Mouse (Mus musculus) thymus, postnatal 14 days (tissue): ENCODE measurements around the gene Dock2.
A peak's percentile ranks its signal among the peaks of the same experiment; 100 is the strongest.

Experiments used
- DNase-seq: peaks from one replicate; pipeline ENCODE4 v3.0.0; 2021

The Dock2 gene

DNA sequence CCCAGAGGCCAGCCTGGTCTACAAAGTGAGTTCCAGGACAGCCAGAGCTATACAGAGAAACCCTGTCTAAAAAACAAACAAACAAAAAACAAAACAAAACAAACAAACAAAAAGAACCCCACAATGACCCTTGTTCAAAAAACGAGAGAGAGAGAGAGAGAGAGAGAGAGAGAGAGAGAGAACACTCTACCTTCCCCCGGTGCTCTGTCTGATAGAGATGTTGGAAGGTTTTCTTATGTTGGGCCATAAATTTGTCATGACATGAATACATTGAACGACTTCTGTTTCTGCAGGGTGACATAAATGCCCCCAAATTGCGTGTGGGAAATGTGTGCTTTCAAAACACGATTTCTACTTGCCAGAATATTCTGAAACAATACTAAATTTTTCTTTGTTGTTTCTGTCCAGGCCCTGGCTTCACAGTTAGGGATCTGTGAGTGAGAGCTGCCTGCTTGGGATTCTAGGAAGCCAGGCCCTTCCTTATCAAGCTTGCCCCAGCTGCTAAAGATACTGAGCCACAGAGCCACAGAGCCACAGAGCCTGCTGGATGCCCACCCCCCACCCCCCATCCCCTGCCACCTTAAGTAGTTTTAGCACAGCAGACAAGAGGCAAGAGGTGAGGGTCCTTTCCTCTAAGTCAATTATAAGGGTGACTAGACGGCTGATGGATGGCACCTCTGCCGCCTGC is 451.2 kb downstream of the Dock2 start:
- DNase-seq: no peak

DNA sequence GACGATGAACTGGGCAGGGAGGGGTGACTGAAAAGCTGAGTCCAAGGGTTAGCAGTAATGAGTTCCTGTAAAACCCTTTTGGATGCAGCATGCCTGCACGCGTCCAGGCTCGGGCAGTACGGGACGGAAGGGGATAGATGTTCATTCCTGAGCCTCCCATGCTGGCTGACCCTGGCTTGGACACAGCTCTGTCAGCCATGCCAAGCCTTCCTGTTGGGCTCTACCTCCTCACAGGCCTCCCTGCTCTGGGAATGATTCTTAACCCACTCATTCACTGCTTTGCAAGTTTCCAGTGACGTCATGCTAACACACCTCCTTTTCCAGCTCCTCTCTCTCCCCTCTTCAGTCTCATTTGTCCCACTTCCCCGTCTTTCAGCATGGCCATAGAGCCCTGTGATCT is 460.0 kb downstream of the Dock2 start:
- no peak for DNase-seq

DNA sequence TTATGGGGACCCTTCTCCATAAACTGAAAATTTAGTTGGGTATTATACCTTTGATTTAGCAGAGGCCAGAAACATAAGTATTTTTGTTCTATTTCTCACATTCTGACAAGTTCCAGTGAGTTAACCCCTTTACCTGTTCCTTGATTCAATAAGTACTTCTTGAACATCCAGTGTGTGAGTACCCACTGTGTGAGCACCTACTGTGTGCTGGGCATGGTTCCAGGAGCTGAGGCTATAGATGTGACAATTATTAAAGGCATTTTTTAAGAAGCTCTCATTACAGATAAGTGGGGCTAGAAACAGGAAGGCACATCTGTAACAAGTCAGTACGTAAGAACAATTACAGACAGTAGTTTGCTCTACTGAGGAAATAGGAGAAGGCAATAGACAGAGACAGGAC is 464.4 kb downstream of the Dock2 start:
- DNase-seq: no peak

DNA sequence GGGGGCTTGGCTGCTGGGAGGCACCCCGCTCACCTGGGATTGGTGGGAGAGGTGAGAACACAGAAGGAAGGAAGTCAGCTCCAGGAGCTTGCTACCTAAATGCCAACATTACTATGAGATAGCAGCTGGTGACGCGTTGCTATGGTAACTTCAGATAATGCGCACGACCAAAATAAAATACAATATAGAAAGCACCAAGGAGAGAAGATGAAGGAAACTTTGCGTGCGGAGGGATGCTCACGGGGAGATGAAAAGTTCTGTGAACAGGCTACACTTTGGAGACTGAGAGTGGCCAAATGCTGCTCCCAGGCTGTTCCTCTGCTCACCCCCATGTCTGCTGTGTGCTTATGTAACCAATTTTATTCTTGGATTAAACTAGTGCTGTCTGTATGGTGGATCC is 466.7 kb downstream of the Dock2 start:
- no peak for DNase-seq

DNA sequence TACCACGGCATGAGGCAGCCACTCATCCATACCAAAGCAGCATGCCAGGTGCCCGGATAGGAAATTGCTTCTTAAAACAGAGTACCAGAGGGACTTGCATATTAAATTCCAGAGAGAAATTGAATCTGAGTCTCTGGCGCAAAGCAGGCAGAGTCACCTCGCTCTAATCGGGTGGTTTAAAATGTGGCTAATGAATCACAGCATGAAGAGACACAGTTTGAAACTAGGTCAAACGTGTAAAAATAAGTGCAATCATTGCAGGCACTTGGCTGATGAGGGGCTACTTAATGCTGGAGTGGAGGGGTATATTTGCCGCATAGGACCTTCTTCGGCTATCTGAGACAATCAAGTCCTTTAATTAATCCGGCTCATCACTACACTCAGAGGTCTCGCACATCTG is 467.5 kb downstream of the Dock2 start:
- no peak for DNase-seq

DNA sequence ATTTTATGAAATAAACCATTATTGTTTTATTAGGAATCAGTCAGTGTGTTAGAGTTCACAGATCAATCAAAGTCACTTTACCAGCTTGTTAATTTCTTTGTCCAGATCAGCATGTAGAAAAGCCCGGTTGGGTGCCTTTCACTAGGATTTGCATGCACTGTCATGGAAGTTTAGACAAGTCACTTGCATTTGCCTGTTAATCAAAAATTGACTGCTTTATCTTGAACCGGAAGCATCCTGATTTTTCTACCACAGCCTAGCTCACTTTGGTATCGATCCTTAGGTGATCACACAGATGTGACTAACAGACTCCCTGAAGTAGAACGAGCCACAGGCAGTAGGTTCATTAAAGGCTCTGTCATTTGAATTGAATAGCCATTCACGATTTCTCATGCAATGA is 468.3 kb downstream of the Dock2 start:
- no peak for DNase-seq

DNA sequence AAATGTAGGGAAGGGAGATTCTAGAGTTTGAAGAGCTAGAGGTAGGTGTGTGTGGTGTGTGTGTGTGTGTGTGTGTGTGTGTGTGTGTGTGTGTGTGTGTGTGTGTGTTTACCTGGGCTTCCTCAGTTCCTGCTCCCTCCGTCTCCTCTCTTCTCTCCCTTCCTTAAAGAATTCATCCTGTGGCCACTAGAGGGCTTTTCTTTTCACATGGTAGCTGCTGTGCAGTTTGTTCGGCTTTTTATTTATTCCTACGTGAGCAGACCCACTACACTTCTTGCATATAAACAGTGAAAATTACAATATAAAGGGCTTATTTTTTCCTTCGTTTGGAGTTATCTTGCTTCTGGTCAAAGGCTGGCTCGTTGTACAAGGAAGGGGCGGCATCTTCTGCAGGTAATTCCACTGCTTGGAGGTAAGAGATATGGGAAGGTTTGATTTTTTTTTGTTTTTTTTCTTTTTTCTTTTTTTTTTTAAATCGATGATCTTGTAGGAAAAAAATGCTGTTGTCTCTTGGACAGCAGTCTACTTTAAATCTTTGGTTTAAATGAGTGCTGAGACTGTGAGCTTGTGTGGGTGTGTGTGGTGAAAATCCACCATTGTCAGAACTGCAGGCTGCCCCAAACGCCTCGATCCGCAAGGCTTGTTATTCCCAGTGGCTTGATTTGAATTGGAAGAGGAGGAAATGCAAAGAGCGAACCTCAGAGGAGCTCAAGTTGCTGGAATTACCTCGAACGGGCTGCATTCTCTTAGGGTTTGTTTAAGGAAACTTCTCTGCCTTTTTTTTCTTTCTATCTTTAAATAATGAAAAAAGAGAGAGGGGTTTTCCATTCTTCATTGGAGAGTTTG is 468.9 kb downstream of the Dock2 start, which contains the start of gene Fam196b:
Gene Fam196b, plus strand, starts transcription at position 289 of the 846 bp plus-strand sequence.
- DNase-seq: peak; percentile 30

DNA sequence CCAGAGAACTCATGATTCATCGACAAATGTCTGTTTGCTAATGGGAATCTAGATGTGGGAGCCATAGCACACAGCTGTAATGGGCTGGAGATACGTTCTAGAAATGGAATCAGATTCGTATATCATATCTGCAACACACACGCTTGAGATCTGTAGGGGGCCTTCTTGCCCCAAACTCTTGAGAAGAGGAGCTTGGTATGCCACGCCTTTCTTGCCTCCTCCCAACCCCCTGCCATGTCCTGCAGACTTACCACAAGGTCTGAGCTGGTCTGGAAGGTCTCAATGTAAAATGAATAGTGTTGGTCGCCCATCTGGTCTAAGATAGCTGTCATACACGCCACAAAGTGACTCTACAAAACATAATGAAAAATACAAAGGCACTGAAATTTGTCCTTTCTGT is 471.5 kb downstream of the Dock2 start:
- no peak for DNase-seq

DNA sequence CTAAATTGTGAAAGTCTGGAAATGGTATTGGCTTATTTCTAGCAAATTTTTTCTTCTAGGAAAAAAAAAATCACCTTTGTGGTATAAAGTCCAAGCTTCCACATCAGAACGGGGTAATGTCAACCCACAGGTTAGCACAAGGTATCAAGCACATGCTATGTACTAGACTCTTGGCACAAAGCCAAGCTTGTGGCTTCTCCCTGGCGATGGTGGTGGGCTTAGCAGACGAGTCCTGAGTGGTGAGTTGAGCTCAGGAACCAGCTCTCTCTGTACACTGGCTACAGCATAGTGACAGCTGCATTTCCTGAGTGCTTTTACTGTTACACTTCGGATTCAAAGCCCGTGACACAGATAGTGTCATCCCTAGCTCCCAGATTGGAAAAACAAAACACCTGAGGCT is 472.0 kb downstream of the Dock2 start:
- no peak for DNase-seq

DNA sequence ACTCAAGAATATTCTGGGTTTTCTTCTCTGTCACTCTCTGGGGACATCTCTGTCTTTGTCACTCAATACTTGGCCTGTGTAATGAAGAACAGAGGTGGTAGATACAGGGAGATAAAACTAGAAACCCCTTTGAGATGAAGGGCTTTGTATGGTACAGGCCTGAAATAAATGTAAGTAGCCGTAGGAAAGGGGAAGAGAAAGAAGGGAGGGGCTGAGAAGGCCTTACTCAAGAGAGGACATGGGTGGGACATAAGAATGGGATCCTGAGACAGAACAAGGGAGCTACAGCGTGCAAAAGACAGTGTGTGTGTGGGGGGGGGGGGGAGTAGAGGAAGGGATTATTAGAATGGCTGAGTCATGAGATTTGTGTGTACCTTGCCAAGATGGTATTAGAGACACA is 474.3 kb downstream of the Dock2 start:
- DNase-seq: no peak

DNA sequence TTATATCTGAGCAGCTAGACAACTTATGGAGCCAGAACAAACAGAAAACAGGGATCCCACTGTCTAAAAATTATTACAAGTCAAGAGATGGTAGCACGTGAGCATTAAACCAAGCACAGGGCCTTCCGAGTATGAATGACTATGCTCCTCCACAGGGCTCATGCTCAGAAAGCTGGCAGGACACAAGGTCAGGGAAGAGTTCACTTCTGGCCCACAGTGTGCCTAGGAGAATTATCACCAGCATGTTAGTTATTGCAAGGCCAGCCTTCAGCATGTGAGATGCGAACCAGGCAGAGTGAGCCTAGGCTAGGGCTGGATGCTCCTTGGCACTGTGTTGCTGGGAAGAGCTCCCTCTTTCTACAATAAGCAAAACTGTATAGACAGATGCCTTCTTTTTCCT is 475.0 kb downstream of the Dock2 start:
- no peak for DNase-seq

DNA sequence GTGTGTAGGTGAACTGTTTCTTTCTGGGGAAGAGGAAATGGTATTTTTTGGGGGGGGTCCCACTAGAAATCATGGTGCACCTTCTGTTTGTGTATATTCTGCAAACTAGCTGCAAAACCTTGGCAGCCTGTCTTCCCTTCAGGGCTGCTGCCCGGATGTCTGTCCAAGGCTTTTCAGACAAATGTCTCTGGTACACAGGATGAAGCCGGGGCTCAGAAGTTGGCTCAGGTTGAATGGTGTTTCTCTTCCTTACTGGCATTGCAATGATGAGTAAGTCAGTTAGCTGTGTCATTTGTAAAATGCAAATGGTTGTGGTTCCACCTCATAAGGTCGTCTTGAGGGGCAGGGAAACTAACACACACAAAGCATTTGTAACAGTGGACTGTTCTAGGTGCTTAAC is 477.5 kb downstream of the Dock2 start:
- DNase-seq: no peak

DNA sequence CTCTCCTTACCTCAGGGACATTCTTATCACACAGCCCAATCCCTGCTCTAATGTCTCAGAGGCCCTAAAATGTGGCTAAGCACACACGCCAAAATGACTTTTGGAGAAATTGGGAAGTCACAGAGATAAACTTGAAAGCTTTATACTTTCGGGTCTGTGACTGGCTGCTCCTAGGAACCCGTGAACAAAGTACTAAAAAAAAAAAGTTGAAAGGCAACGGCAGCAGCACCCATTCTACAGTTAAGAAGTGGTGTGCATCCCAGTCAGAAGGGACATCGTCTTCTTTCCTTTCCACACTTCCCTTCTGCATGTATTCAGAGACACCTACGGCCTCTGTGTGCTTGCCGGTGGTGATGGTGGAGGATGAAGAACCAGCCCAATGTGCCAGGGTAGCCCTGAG is 483.6 kb downstream of the Dock2 start:
- DNase-seq: no peak

DNA sequence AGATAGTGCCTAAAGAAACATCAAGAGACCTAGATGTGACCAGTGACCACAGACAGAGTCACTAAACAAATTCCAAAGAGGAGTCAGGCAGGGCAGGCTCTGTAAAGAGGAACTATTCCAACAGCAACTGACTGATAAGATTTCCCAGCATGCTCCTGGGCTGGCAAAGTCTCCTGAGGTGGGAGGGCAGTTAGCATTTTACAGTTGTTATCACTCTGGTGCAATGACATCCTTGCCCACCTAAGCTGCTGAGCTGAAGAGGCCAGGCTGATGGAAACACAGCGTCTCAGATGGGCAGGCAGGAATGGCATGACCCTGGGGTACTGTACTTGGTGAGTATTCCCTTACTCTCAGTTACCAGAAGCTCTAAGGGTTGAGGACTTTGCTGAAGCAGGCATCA is 484.1 kb downstream of the Dock2 start:
- no peak for DNase-seq

DNA sequence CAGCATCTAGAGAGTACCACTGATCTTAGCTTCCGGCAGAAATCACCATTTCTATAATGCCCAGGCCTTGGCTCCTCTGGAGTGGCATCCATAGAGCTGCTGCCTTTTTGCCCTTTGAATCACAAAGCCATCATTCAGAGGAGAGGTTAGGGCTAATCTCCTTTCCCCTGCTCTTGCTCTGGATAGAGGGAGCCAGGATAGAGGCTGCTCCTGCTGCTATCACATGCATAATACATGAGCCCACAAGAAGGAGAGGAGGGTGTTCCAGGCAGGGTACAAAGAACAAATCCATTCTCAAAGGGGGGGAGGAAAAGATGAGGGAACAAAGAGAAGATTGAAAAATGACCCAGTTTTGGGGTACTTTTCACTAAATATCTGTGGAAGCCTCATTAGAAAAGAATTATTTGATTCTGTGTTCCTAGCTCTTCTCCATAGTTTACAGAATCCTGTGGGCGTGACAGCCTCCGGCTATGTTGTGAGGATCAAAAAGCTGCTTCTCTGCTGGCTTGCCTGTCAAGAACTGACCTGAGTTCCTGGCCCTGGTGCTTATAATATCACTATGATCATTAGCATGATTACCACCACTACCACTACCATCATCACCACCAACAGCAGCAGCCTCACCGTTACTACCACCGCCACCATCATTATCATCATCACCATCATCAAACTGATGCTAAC is 485.9 kb downstream of the Dock2 start:
- DNase-seq: no peak

DNA sequence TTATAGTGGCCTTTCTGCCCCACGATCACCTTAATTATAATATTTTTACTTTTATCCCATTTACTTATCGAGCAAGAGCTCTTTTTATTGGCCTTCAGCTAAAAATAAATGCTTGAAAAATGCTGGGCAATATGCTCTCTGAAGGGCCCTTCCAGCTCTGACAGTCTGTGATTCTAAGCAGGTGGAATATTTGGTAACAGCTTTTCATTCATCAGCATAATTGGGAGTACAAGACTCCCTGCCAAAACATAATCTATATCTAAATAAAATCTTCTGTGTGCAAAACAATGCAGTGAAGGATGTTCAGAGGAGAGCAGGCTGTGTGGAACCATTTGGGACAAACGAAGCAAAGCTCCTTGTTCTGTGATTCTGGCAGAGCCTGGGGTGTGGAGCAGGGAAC is 492.4 kb downstream of the Dock2 start:
- DNase-seq: no peak

DNA sequence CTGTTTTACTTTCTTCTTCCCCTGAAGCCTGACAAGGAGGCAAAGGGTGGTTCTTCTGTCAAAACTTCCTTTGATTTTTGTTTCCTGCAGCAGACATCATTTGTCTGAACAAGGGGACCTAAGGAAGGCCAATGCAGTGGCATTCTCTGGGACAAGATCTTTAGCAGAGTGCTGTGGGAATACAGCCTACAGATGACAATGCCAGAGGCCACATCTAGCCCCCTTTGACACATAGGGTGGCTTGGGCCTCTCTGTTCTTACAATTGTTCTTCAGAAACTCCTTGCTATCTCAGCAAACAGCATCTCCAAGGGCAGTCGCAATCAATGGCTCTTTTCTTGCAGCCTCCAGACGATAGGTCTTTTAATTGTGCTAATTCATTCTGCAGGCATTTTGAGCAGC is 493.0 kb downstream of the Dock2 start:
- DNase-seq: no peak

DNA sequence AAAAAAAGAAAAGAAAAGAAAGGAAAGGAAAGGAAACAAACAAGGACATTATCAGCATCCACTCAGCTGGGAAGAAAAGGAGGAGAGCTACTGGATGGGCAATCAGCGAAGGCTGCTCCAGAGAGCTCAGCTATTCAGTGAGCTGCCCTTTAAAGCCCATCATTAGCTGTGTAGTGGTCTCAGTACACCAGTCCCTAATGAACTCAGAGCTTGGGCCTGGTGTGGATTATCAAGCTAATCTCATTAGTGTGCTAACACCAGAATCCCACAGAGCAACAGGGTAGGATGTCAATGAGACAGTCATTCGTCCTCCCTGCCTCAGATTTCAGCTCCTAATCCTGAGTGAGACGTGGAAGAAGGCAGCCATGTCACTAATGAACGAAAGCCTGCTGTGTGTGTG is 493.4 kb downstream of the Dock2 start:
- no peak for DNase-seq

DNA sequence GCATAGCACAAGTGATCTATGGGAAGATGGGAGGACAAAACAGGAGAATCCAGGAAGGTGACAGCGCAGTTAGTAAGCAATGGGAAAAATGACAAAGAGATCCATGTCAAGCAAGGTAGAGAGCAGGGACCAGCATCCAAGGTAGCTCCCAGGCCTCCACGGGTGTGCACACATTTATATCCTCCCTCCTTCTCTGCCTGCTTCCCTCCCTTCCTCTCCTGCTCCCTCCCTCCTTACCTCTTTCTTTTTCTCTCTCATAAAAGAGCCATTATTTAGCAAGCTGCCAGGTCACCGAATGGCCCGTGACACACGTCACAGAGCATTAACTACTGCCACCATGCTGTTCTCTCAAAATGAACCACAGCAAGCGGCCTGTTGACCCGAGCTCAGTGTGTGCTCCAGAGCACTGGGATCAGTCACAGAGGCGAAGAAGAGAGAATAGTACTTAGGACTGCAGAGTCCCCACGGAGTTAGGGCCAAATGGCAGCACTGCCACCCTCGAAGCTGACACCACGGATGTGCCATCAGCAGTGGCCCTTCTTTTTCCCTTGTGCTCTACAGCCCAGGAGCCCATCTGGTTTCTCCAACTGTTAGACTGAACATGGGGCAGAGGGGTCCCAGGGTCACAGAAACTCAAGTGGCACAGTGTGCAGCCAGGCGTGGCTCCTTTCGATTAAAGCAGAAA is 499.4 kb downstream of the Dock2 start:
- no peak for DNase-seq

DNA sequence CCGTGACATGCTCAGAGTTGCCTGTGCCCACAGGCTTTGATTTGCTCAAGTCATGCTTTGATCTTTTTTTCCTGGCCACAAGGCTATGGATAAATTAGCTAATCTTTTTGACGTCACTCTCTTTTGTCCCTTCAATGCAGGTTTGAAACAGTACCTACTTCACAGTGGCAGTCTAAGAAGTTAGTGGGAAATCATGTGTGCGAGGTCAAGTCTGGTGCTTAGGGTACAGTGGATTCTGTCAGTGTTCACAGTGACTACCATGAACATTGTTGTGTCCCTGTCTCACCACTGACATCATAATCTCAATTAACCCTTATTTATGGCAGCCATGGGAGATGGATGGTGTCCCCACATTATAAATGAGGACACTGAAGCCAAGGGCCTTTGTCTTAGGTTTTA is 506.6 kb downstream of the Dock2 start:
- DNase-seq: no peak

DNA sequence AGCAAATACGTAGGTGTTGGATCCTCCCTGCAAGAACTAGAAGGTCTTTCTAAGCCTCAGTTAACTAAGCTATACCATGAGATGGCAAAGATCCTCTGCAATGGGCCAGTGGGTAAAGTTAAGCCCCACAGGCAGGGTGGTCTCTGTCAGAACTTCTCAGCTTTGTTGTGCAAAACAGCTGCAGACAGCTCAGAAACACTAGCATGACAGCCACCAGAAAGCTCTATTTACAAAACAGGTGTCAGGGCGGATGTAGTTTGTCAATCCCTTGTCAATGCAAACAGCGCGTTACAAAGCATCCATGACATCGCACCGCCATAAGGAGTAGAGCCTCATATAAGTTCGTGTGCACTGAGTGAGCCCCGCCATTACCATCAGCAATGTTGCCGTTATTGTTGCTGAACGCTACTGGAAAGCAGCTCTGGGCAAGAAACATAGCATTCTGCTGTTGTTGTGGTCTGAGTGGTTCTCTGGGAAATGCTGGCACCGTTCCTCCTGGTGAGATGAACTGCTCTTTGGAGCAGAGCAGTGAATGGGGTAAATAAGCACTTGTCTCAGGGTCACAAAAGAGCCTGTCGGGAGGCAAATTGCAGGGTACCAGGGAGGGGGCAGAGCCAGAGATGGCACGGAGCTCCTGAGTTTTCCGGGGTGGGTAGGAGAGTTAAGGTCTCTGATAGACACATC is 507.2 kb downstream of the Dock2 start:
- DNase-seq: no peak

DNA sequence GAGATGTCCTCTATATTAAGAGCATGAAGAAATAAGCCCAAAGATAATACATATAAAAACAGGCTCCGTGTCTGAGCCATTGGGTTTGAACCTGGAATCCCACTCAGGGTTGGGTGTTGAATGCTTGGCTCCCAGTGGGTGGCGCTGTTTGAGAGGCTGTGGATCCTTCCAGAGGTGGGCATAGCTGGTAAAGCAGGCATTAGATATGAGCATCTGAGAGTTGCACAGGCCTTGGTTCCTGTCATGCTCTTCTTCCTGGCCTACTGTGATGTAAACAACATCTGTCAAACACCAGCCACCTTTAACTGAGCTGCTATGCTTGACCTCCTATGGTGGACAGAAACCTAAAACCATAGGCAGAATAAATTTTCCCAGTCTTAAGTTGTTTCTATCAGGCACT is 507.8 kb downstream of the Dock2 start:
- peak; percentile 21 for DNase-seq

DNA sequence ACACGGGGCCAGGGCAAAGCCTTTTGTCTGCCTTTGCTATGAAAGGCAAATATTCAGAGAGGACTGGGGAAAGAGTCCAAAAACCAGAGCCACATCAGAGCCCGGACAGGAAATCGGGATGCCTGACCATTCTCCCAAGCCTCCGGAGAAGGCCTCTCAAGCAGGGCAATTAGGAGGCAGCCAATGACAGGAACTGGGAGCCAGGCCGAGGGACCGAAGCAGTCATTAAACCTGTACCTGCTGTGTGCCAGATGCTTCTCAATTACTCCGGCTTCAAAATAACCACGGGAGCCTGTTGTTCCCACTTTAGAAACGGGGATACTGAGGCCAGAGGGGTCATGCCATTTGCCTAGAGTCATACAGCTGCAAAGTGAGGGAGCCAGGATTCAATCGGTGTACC is 511.7 kb downstream of the Dock2 start:
- DNase-seq: no peak
